Mouse (Mus musculus) myocyte (in vitro differentiated cells): ENCODE results near the gene Dtx4. TPM values are rescaled to one million over a fixed set of nuclear protein-coding genes. Genes with fewer than 3 reads are reported as not detected.
A peak's percentile ranks its signal among the peaks of the same experiment; 100 is the strongest.

Experiments used
- H3K27me3 ChIP-seq: one replicate; pipeline ENCODE4 v1.6.1; 2011; ENCODE audit not compliant: control insufficient read depth, insufficient read depth, insufficient read length
- H3K36me3 ChIP-seq: one replicate; pipeline ENCODE4 v1.6.1; 2011; ENCODE audit not compliant: control insufficient read depth, insufficient read depth
- H3K4me2 ChIP-seq: one replicate; pipeline ENCODE4 v1.6.1; 2011; ENCODE audit warnings: low read depth, control low read depth
- H3K4me3 ChIP-seq: one replicate; pipeline ENCODE4 v1.5.1; 2011; ENCODE audit warnings: mild to moderate bottlenecking, control low read depth, moderate library complexity
- H3K79me2 ChIP-seq: one replicate; pipeline ENCODE4 v1.6.1; 2011; ENCODE audit not compliant: control insufficient read depth, insufficient read depth
- H3ac ChIP-seq: one replicate; pipeline ENCODE4 v1.6.1; 2011; ENCODE audit not compliant: control insufficient read depth, insufficient read length
- CEBPB ChIP-seq: IDR thresholded peaks from 2 replicates; pipeline ENCODE4 v1.6.1; 2011; ENCODE audit warnings: mild to moderate bottlenecking, moderate library complexity; ENCODE audit not compliant: poor library complexity, insufficient read depth, severe bottlenecking
- E2F4 ChIP-seq: IDR thresholded peaks from one replicate; pipeline ENCODE4 v1.6.1; 2011; ENCODE audit warnings: mild to moderate bottlenecking, control low read depth, moderate library complexity; ENCODE audit not compliant: insufficient read depth
- MAX ChIP-seq: IDR thresholded peaks from one replicate; pipeline ENCODE4 v1.6.1; 2011; ENCODE audit warnings: low read depth, mild to moderate bottlenecking, control low read depth
- MYOD1 ChIP-seq, 3 experiments: IDR thresholded peaks; one replicate each; pipeline ENCODE4 v1.6.1; 2011; ENCODE audit warnings: control low read depth in 2 of 3, low read depth in 2 of 3, mild to moderate bottlenecking in 2 of 3, moderate library complexity in 1 of 3; ENCODE audit not compliant: insufficient read length in 2 of 3, control insufficient read depth in 1 of 3
- MYOG ChIP-seq, 3 experiments: IDR thresholded peaks; one replicate each; pipeline ENCODE4 v1.6.1; 2011; ENCODE audit warnings: control low read depth in 2 of 3, low read depth in 2 of 3, mild to moderate bottlenecking in 2 of 3; ENCODE audit not compliant: insufficient read length in 2 of 3, control insufficient read depth in 1 of 3, insufficient read depth in 1 of 3
- POLR2A ChIP-seq: IDR thresholded peaks from one replicate; pipeline ENCODE4 v1.6.1; 2011; ENCODE audit warnings: low read depth, mild to moderate bottlenecking, control low read depth, moderate library complexity; ENCODE audit not compliant: insufficient read length
- POLR2AphosphoS2 ChIP-seq: IDR thresholded peaks from one replicate; pipeline ENCODE4 v1.6.1; 2011; ENCODE audit warnings: low read depth, control low read depth; ENCODE audit not compliant: insufficient read length
- REST ChIP-seq: IDR thresholded peaks from one replicate; pipeline ENCODE4 v1.6.1; 2011; ENCODE audit warnings: mild to moderate bottlenecking, control low read depth, moderate library complexity; ENCODE audit not compliant: insufficient read depth, insufficient read length
- SRF ChIP-seq: IDR thresholded peaks from one replicate; pipeline ENCODE4 v1.6.1; 2011; ENCODE audit warnings: low read depth; ENCODE audit not compliant: control insufficient read depth, insufficient read length
- TCF12 ChIP-seq: IDR thresholded peaks from one replicate; pipeline ENCODE4 v1.6.1; 2011; ENCODE audit warnings: mild to moderate bottlenecking, control low read depth; ENCODE audit not compliant: poor library complexity, insufficient read depth, severe bottlenecking
- TCF3 ChIP-seq: IDR thresholded peaks from one replicate; pipeline ENCODE4 v1.6.1; 2011; ENCODE audit warnings: low read depth, control low read depth; ENCODE audit not compliant: insufficient read length
- USF1 ChIP-seq: IDR thresholded peaks from one replicate; pipeline ENCODE4 v1.6.1; 2011; ENCODE audit warnings: low read depth, mild to moderate bottlenecking, control low read depth, moderate library complexity
- polyA plus RNA-seq: library from polyadenylated mRNA; unstranded; fragments of >200 nt; fragmentation: generic; extraction: Trizol; gene quantifications from one replicate; pipeline ENCODE4 v1.2.1, GENCODE M21; 2012; ENCODE audit warnings: missing spikeins

Dtx4 gene
- polyA plus RNA-seq, 1 experiment, result 21.2 TPM

DNA sequence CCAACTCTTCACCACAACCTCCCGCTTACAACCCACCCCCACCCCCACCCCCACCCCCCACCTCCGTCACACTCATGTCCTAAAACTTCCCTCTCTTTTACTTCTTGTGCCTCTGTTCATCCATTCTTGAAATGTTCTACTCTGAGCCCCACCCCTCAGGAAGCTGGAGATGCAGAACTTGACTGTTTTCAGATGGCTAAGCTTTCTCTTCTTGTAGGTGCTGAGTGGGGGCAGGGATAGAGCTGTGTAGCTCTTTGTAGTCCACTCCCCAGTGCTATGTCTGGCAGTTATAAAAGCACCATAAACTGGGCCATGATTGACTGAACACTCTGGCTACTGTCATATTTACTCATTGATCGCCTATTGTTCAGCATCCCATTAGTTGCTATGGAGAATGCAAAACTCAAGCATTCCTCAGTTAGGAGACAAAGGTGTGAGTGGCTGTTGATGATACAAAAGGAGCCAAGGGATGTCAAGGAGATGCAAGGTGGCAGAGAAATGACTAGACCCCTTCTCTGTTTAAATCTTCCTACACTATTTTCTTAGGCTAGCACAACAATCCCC, 6.2 kb downstream of the Dtx4 start:
- TF ChIP-seq TCF3 (no peak), TCF12 (no peak), E2F4 (no peak), MYOD1 (IDR thresholded peaks at IDR 0.05; ENCODE audit: control insufficient read depth in 1 of 3, insufficient read length in 2 of 3, low read depth in 2 of 3) (no peak), CEBPB (no peak)
- Histone ChIP-seq H3K36me3 (peaks cover 16% of the 10 kb centered on the region), H3K27me3 (no peaks in the 10 kb centered on the region), H3K4me3 (no peak overlapping the region), H3K4me2 (no peak overlapping the region), H3K79me2 (peaks cover 48% of the 10 kb centered on the region), H3ac (no peak overlapping the region)

DNA sequence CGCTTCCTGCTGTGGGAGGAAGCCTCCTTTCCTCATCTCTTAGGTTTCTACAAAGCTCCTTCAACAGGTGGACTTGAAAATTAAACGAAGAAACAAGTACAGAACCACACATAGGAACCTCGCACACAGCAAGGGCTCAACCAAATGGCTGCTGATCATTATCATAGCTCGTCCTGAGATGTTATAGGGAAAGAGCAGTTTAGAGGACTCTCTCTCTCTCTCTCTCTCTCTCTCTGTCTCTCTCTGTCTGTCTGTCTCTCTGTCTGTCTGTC, 7.1 kb downstream of the Dtx4 start:
- Histone ChIP-seq H3K4me2 (peak overlapping the region; percentile 51), H3K4me3 (no peak overlapping the region), H3K36me3 (peaks cover 22% of the 10 kb centered on the region), H3K79me2 (peaks cover 47% of the 10 kb centered on the region), H3K27me3 (no peaks in the 10 kb centered on the region), H3ac (no peak overlapping the region)
- no peak for TF ChIP-seq POLR2AphosphoS2
- no peak for TF ChIP-seq REST
- TF ChIP-seq MYOG (IDR thresholded peaks at IDR 0.05; ENCODE audit: control insufficient read depth in 1 of 3, insufficient read depth in 1 of 3, insufficient read length in 2 of 3, low read depth in 2 of 3), result no peak
- no peak for TF ChIP-seq SRF
- no peak for TF ChIP-seq POLR2A
- TF ChIP-seq CEBPB, result no peak
- TF ChIP-seq TCF3, result no peak
- no peak for TF ChIP-seq TCF12
- no peak for TF ChIP-seq USF1
- TF ChIP-seq MYOD1 (IDR thresholded peaks at IDR 0.05; ENCODE audit: control insufficient read depth in 1 of 3, insufficient read length in 2 of 3, low read depth in 2 of 3), result no peak
- TF ChIP-seq MAX, result no peak

DNA sequence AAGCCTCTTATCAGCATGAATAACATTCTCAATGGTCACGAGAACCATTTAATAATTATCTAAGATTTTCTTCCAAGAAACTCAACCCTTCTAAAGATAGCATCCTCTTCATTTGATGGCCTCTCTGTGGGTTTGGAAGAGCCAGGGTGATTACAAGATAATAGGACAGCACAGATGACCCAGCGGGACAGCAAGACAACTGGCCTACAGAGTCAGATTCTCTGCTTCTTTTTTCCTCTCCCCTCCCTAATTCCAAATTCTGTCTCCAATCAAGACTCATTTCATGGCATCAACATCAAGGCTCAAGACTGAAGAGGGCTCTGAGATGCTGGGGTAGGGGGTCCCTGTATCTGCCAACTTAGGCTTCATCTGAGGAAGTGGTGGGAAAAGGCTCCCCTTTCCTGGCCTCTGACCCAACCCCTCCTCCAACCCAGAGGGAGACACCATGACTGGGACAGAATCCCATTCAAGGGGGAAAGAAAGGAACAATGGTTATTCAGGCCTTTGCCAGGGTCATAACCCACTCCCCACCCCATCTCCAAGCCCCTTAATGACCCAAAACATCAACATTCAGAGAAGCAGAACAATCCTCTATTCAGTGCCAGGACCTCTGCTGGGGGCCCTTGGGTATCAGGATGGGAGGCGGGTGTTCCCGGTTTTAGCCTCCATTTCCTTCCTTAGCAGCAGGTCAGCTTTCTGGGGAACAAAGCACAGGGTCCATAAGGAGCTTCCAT, 7.6 kb downstream of the Dtx4 start:
- H3K4me3 ChIP-seq, result no peak overlapping the region
- H3K4me2 ChIP-seq, result peak overlapping the region; percentile 51
- H3K27me3 ChIP-seq, result no peaks in the 10 kb centered on the region
- H3K79me2 ChIP-seq, result peaks cover 42% of the 10 kb centered on the region
- peak in 1 of 3 experiments; percentile 71 for TF ChIP-seq MYOG (IDR thresholded peaks at IDR 0.05; ENCODE audit: control insufficient read depth in 1 of 3, insufficient read depth in 1 of 3, insufficient read length in 2 of 3, low read depth in 2 of 3)
- TF ChIP-seq TCF3, result no peak
- no peak for TF ChIP-seq POLR2A
- peak; percentile 17 for TF ChIP-seq TCF12
- no peak for TF ChIP-seq USF1
- peak in 1 of 3 experiments; percentile 47 for TF ChIP-seq MYOD1 (IDR thresholded peaks at IDR 0.05; ENCODE audit: control insufficient read depth in 1 of 3, insufficient read length in 2 of 3, low read depth in 2 of 3)
- H3ac ChIP-seq, result no peak overlapping the region
- H3K36me3 ChIP-seq, result peaks cover 22% of the 10 kb centered on the region

DNA sequence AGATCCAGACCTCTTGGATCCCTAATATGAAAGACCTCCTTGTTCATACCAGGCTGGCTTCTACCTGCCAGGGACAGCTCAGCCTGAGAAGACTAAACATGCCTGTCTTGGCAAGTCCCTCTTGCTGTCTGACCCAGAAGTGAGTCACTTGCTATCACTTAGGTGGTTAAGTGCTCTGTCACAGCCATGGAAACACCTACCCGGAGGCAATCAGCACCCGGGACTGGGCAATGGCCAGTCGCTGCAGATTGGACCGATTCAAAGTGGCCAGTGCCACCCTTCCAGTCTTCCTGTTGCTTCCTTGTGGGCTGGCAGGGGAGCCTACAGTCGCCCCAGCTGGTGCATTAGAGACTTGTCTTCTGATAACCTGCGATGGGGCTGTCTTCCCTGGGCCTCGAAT, 9.6 kb downstream of the Dtx4 start:
- Histone ChIP-seq H3ac (no peak overlapping the region), H3K36me3 (peaks cover 18% of the 10 kb centered on the region), H3K4me2 (no peak overlapping the region), H3K27me3 (no peaks in the 10 kb centered on the region), H3K79me2 (peaks cover 22% of the 10 kb centered on the region), H3K4me3 (no peak overlapping the region)
- TF ChIP-seq POLR2AphosphoS2, result no peak
- no peak for TF ChIP-seq MYOD1 (IDR thresholded peaks at IDR 0.05; ENCODE audit: control insufficient read depth in 1 of 3, insufficient read length in 2 of 3, low read depth in 2 of 3)
- TF ChIP-seq USF1, result no peak
- no peak for TF ChIP-seq REST
- no peak for TF ChIP-seq TCF3
- TF ChIP-seq MAX, result no peak
- no peak for TF ChIP-seq MYOG (IDR thresholded peaks at IDR 0.05; ENCODE audit: control insufficient read depth in 1 of 3, insufficient read depth in 1 of 3, insufficient read length in 2 of 3, low read depth in 2 of 3)
- TF ChIP-seq E2F4, result no peak

DNA sequence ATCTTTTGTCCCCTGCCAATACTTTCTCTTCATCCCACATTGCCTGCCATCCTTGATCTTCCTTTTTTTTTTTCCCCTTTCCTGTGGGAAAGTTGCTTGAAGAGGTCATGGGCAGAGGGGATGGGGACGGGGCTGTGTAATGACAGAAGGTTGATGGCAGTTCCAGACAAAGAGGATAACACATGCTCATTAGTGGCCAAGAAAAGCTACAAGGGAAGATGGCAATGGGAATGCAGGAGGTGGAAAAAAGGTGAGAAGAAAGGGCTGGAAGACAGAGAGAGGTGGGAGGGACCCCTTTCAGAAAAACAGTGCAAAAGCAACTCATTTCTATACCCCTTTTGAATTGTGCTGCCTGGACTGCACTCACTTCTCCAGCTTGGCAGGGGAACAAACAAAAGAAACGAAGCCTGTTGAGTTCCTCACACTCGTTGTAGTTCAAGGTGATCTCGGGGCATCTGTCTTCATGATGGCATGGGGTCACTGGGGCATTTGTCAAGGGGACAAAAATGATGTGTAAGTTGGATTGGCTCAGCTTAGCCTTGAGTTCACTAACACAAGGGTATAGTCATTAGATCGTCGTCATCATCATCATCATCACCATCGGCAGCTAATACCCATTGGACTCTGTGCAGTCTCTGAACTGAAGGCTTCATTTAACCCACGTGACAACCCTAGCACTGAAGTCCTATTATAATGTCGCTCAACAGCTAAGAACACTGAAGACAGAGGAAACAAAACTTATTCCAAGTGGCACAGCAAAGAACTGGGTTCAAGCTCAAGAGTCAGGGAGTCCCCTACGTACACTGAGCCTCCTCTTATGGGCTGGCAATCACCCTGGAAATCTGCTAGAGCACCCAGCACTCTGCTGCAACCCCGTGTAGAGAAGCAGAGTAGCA, 11.3 kb downstream of the Dtx4 start:
- Histone ChIP-seq H3ac (no peak overlapping the region), H3K36me3 (peaks cover 18% of the 10 kb centered on the region)
- TF ChIP-seq POLR2A, result no peak
- no peak for TF ChIP-seq MAX
- no peak for TF ChIP-seq REST
- TF ChIP-seq SRF, result no peak
- no peak for TF ChIP-seq MYOG (IDR thresholded peaks at IDR 0.05; ENCODE audit: control insufficient read depth in 1 of 3, insufficient read depth in 1 of 3, insufficient read length in 2 of 3, low read depth in 2 of 3)

More for the DNA sequence above, 11.3 kb downstream of the Dtx4 start:
- no peak overlapping the region for H3K4me2 ChIP-seq
- no peak overlapping the region for H3K4me3 ChIP-seq
- H3K79me2 ChIP-seq, result peaks cover 8% of the 10 kb centered on the region
- H3K27me3 ChIP-seq, result no peaks in the 10 kb centered on the region
